Mouse (Mus musculus): ENCODE results near the gene Mtmr11.

- TF ChIP-seq CTCF (IDR thresholded peaks at IDR 0.05; ENCODE audit: extremely low read depth, insufficient read depth, low read length), result no peak
- TF ChIP-seq POLR2A (IDR thresholded peaks at IDR 0.05; ENCODE audit: extremely low read depth, insufficient read depth, low read length), result peak; percentile 92
These were observed 59.2 kb downstream of the Mtmr11 start, which contains the start of the genes Hist2h2ac and Hist2h2be for GRCm38 (mm10) chr3:96220765-96221639.
